ENCODE assay signal across 10 mouse cellular contexts in genomic region chr8:87468416-87468957, GRCm38 (mm10). TPM values are rescaled to one million over a fixed set of nuclear protein-coding genes. Genes with fewer than 3 reads are reported as not detected.
DNase-seq lines count a peak whose midpoint lies in the region; ATAC-seq and TF ChIP-seq lines count a peak whose summit lies in the region.
"Had no signal": no experiment of that assay in that cellular context is flagged by ENCODE, and none has a peak within 500 bp of the region (broad histone marks: within the 10 kb centered on the region; RNA-seq: fewer than 3 reads in every experiment).

No protein-coding gene starts in this region.

- H3K36me3 ChIP-seq in heart, embryonic 11.5 days (ENCODE audit: control insufficient read depth, insufficient read depth, low read length) = no peaks in the 10 kb centered on the region
- H3K36me3 ChIP-seq in hindbrain, embryonic 11.5 days (ENCODE audit: control insufficient read depth, insufficient read depth, low read length) = no peaks in the 10 kb centered on the region
- no peaks in the 10 kb centered on the region for H3K36me3 ChIP-seq in midbrain, embryonic 12.5 days
- no peaks in the 10 kb centered on the region for H3K36me3 ChIP-seq in kidney, adult 2 months (ENCODE audit: control insufficient read depth, insufficient read depth, low read length)

- ATAC-seq in heart, embryonic 11.5 days (replicated peaks; ENCODE audit: insufficient number of reproducible peaks, low FRiP score, low TSS enrichment) = no peak
- no peak for ATAC-seq in hindbrain, embryonic 11.5 days (ENCODE audit: low FRiP score)
- ATAC-seq in midbrain, embryonic 12.5 days (ENCODE audit: low FRiP score, low read depth) = no peak

- no peaks in the 10 kb centered on the region for H3K9me3 ChIP-seq in heart, embryonic 11.5 days (replicated peaks; ENCODE audit: control insufficient read depth, low read length)
- H3K9me3 ChIP-seq in hindbrain, embryonic 11.5 days (ENCODE audit: control insufficient read depth, low read length) = no peaks in the 10 kb centered on the region
- no peaks in the 10 kb centered on the region for H3K9me3 ChIP-seq in midbrain, embryonic 12.5 days

- no peak overlapping the region for H3K27ac ChIP-seq in heart, embryonic 11.5 days (ENCODE audit: low read depth, low read length)
- H3K27ac ChIP-seq in hindbrain, embryonic 11.5 days (ENCODE audit: low read depth, low read length) = no peak overlapping the region
- no peak overlapping the region for H3K27ac ChIP-seq in midbrain, embryonic 12.5 days (replicated peaks)
- no peak overlapping the region for H3K27ac ChIP-seq in kidney, adult 2 months (ENCODE audit: insufficient read depth, low read depth, low read length)

- no peak for DNase-seq in heart, adult 9 months (ENCODE audit: low spot score in 2 of 2)
- DNase-seq in ZHBTc4 (ENCODE audit: low read depth, low spot score) (peak; percentile 39), liver (no peak)
- peak; percentile 61 for DNase-seq in hindbrain, embryonic 11.5 days (ENCODE audit: low spot score)
- DNase-seq in layer of hippocampus, adult 9-10 months (ENCODE audit: low spot score) = no peak
- no peak for DNase-seq in kidney, adult 2 months
- DNase-seq: spleen, adult 18-20 months had no signal

- peaks cover 18% of the 10 kb centered on the region for H3K4me1 ChIP-seq in heart, embryonic 11.5 days (ENCODE audit: control insufficient read depth, insufficient read depth, low read length)
- H3K4me1 ChIP-seq in hindbrain, embryonic 11.5 days (replicated peaks; ENCODE audit: control insufficient read depth, insufficient read depth, low read length) = peaks cover 13% of the 10 kb centered on the region; the same call in 1 of the 2 replicates
- H3K4me1 ChIP-seq in midbrain, embryonic 12.5 days = peaks cover 40% of the 10 kb centered on the region
- H3K4me1 ChIP-seq in kidney, adult 2 months (ENCODE audit: control insufficient read depth, insufficient read depth, low read length) = 0 out of 2 replicates have a peak, but pooled peaks cover 6% of the 10 kb centered on the region

- H3K27me3 ChIP-seq in heart, embryonic 11.5 days (ENCODE audit: control insufficient read depth, insufficient read depth, low read length) = peaks cover 75% of the 10 kb centered on the region
- peaks cover 50% of the 10 kb centered on the region for H3K27me3 ChIP-seq in hindbrain, embryonic 11.5 days (ENCODE audit: control insufficient read depth, insufficient read depth, low read length)
- H3K27me3 ChIP-seq in midbrain, embryonic 12.5 days = peaks cover 88% of the 10 kb centered on the region
- peaks cover 13% of the 10 kb centered on the region for H3K27me3 ChIP-seq in kidney, adult 2 months (replicated peaks; ENCODE audit: control insufficient read depth, insufficient read depth, low read length)

- 1% methylated on average over 23 of the region's 23 CpGs for WGBS in heart, embryonic 11.5 days (ENCODE audit: insufficient replicate concordance)
- WGBS in hindbrain, embryonic 11.5 days = under 1% methylated on average over 23 of the region's 23 CpGs
- WGBS in midbrain, embryonic 12.5 days = under 1% methylated on average over 23 of the region's 23 CpGs
- 5% methylated on average over 23 of the region's 23 CpGs for WGBS in kidney, adult 2 months

- peak overlapping the region; percentile 23 for H3K4me3 ChIP-seq in heart, embryonic 11.5 days (ENCODE audit: low read depth, low read length)
- H3K4me3 ChIP-seq in hindbrain, embryonic 11.5 days (ENCODE audit: low read depth, low read length) = peak overlapping the region; percentile 59
- H3K4me3 ChIP-seq in midbrain, embryonic 12.5 days = peak overlapping the region; percentile 68
- no peak overlapping the region for H3K4me3 ChIP-seq in kidney, adult 2 months (ENCODE audit: insufficient read depth, low read depth, low read length)
- H3K4me3 ChIP-seq: megakaryocyte, embryonic 14.5 days had no signal

- peak overlapping the region; percentile 59 for H3K4me2 ChIP-seq in heart, embryonic 11.5 days
- peak overlapping the region; percentile 39 for H3K4me2 ChIP-seq in hindbrain, embryonic 11.5 days (replicated peaks; ENCODE audit: low read depth, low read length)
- H3K4me2 ChIP-seq in midbrain, embryonic 12.5 days (replicated peaks) = peak overlapping the region; percentile 91

- no peak overlapping the region for H3K9ac ChIP-seq in heart, embryonic 11.5 days (ENCODE audit: low read depth, low read length)
- H3K9ac ChIP-seq in hindbrain, embryonic 11.5 days (ENCODE audit: low read depth, low read length) = 0 out of 2 replicates have a peak overlapping the region, but pooled peaks have one; percentile 23
- H3K9ac ChIP-seq in midbrain, embryonic 12.5 days (replicated peaks) = peak overlapping the region; percentile 37; the same call in 1 of the 2 replicates

- TF ChIP-seq CTCF in kidney, adult 2 months (conservative IDR thresholded peaks at IDR 0.05; ENCODE audit: insufficient read depth, insufficient read length, low read depth, low read length) = no peak

- no peak for TF ChIP-seq POLR2A in kidney, adult 2 months (IDR thresholded peaks at IDR 0.05; ENCODE audit: low read depth, low read length)

RNA-seq across cellular contexts. Expression of gene Cbln1, which starts 3.9 kb away (rescaled TPM):
- polyA plus RNA-seq in heart, embryonic 11.5 days (2014; fragmentation: Nextera tagmentation; extraction: Ambion mirVana) = 0.10 and 0.24 TPM in 2 replicates
- 14.6 and 16.2 TPM in 2 replicates for polyA plus RNA-seq in hindbrain, embryonic 11.5 days (2014; fragmentation: Nextera tagmentation; extraction: Ambion mirVana)
- 9.9 and 10.6 TPM in 2 replicates for polyA plus RNA-seq in midbrain, embryonic 12.5 days (2016; fragmentation: Nextera tagmentation; extraction: Ambion mirVana)
- polyA plus RNA-seq in kidney, adult 2 months (2012; rRNA removed) = 0.23 and 0.28 TPM in 2 replicates

Comparison
In these comparisons a context has a peak if more than half of its experiments do, and no peak if none do; other contexts are left out.
1. H3K4me2 ChIP-seq: peak in every context shown above with its lines; median percentile 91 in midbrain, embryonic 12.5 days; 59 in heart, embryonic 11.5 days; 39 in hindbrain, embryonic 11.5 days.
2. DNase-seq: peak in ZHBTc4 (single experiment) and hindbrain, embryonic 11.5 days (single experiment); none in heart, adult 9 months (0 of 2), liver (single experiment), layer of hippocampus, adult 9-10 months (single experiment) and kidney, adult 2 months (single experiment).